Mouse (Mus musculus): ENCODE data around the gene Ms4a7.
"Not testable (repeated sequence)": the region's sequence is repeated elsewhere in the genome, so short reads cannot be mapped to it uniquely, and the experiment has no call there.

The Ms4a7 gene

DNA sequence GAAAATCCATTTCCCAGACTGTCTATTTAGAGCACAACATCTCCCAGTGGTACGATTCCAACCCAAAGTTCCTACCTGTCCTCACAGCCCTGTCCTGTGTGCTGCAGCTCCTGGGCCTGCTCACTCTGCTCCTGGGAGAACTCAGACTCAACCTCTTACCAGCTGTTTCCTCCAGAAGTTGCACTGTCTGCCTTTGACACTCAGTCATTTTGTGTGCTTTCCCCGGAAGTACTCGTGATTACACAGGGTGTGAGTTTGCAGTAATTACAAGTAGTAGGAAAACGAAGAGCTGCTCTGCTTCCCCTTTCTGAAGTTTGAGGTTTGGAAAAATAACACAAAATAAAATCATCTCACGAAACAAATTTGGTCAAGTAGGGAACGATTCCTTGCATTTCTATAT, at the start of gene Ms4a7:
Gene Ms4a7 (minus strand): TSS at position 215 of the 400 bp plus-strand sequence.
- DNase-seq, result no peak

- DNase-seq, result no peak
These were observed 40.5 kb upstream of the Ms4a7 start for GRCm38 (mm10) chr19:11376399-11376798.

- no peak for DNase-seq
These were observed 39.3 kb upstream of the Ms4a7 start, which contains the start of gene Ms4a4a for GRCm38 (mm10) chr19:11375273-11375672. Gene Ms4a4a, plus strand, starts transcription at chr19:11375523.

DNA sequence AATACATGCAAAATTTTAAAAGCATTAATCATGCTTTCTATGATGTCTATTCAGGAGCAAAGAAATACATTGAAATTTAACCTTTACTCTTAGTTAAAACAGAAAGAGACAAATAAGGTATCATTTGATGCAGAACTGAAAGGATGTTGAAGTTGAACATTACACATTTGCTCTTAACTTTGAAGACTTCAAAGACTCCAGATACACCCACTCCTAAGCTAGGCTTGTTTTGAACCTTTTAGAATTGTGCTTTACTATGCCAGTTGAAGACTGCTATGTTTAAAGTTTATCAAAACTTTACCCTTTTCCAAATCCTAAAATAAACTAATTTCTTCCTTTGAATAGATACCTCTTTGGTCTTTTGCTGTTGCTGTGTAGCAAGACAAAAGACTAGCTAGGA, 35.2 kb upstream of the Ms4a7 start:
- DNase-seq, result no peak

DNA sequence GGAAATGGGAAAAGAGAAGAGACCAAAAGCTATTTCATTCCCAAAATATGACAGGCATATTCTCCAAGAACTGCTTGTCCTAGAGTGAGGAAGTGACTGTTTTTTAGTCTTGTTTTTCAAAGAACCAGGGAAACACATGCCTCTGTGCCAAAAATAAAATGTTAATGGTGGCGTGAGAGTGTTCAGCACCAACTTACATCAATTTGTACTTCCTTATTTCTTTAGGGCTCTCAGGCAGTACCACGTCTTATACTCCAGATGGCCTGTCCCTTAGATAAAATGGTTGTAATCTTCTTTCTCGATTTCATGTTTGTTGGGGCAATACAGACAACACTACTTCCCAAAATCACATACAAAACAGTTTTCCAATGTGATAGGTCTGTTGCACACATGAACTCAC, 32.4 kb upstream of the Ms4a7 start:
- DNase-seq, result no peak

- DNase-seq, result no peak
These were observed 26.1 kb upstream of the Ms4a7 start for GRCm38 (mm10) chr19:11362002-11362401.

DNA sequence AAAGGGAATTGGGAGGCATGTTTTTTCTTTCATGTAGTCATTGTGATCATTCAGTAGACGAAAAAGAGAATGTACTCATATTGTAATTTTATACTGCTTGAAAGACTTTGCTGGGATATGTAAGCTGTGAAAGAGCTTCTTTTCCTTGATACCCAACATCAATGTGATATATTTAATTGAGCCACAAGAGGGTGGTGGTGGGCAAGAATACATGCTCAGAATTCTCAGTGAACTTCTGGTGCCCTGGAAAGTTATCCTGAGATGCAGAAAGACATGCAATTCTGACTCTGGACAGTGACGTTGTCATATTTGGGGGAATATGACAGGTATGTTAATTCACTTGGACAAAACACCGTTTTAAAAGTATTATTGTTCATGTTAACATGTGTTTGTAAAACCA, 24.2 kb upstream of the Ms4a7 start:
- DNase-seq, result no peak

DNA sequence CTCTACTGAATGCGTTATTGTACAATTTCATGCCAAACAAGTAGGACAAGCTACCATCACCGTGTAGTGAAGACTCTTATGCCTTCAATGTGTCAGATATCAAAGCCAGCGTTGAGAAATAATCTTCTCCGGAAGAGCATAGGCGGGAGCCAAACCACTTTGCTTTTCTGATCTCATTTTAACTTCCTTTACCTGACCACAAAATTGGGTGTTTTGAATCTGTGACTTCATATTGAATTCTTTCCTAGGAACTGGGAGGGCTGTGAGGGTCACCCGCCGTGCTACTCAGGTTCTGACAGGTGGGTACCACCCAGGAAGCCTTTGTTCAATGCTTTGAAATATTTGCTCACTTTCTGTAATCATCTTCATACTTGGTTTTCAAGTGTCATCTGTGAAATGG, 19.8 kb upstream of the Ms4a7 start:
- peak; percentile 21 to 51 for DNase-seq

- DNase-seq, result no peak
These were observed 15.9 kb upstream of the Ms4a7 start for GRCm38 (mm10) chr19:11351878-11352277.

DNA sequence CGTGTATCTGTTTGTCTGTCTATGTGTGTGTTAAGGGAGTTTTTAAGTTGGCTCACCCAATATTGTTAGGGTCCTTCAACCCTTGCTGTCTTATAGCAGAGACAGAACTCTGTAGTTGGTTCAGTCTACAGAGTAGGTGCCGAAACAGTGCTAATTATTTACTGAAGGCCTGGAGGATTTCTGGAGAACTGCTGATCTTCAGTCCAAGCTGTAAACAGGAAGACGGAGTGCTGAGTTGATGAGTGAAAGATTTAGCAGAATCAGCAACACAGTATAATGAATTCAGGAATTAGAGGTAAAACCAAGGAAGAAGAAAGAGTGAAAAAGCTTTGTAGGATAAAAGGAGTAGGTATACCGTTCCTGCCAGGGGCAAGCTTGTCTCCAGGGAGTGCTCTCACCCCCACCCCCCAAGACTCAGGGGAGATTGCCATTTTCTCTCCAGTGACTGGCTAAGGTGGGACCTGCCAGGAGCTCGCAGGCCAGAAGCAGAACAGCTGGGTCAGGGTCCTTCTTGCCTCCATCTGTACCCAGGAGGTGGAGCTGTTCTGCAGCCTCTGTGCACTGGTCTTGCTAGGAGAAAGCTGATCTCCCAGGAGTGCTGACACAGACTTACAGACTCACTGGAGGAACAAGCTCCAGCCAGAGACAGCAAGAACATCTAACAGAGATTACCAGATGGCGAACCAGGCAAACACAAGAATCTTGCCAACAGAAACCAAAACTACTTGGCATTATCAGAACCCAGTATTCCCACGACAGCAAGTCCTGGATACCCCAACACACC, 13.9 kb upstream of the Ms4a7 start:
- DNase-seq, result peak; percentile 17 to 23

GRCm38 (mm10) chr19:11343992-11344391, 8.0 kb upstream of the Ms4a7 start:
- DNase-seq, result no peak

- no peak for DNase-seq
These were observed 7.2 kb upstream of the Ms4a7 start for GRCm38 (mm10) chr19:11343147-11343546.

DNA sequence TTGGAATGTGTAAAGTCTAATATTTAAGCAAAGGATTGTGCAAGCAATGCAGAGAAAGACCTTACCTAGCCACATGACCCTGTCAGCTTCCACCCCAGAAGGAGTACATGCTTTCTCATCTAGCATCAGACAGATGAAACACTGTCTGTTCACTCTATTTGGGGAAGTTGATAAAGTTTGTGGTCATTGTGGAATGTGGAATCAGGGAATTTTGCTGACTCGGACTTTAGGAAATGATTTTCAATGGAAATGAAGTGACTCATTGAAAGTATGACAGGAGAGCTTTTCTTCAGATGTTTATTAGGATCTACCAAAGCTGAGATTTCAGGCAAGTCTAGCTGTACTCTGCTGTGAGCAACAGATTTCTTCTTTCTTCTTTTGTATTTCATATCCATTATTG, 14.8 kb downstream of the Ms4a7 start:
- no peak for DNase-seq

DNA sequence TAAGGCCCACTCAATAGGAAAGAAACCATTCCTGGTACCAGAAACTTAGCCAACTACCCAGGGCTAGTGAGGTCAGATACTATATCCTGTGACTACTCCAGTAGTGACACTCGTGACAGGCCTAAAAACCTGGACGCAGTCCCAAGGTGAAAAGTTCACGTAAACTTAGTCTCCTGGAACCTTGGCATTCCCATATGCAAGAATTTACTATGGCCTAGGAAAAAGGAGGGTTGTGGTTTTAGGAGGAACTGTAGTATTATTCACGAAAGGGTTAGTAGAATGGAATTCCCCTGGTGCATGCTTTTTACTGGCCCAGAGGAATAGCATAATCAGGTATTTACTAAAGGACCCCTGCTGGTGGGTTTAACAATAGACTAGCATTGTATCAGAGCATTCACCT, 19.2 kb downstream of the Ms4a7 start:
- DNase-seq, result no peak

DNA sequence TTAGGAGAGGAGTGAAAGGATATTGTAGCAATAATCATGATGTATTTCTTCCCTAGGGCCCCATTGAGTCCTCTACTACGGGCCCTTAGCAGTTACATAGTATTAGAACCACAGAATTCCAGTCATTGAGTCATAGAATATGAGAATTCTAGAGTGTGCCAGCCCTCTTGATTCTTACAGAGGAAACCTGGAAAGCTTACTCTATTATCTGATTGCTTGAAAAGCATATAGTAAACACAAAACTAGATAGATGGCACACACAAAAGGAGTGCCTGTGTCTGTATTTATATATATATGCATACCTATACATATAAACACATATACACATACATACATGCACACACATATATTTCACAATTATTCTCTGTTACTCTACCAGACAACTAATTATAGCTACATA, 21.6 kb downstream of the Ms4a7 start, which contains the start of gene Ms4a14:
Gene Ms4a14 (minus strand): TSS at position 101 of the 400 bp plus-strand sequence.
- no peak for DNase-seq

DNA sequence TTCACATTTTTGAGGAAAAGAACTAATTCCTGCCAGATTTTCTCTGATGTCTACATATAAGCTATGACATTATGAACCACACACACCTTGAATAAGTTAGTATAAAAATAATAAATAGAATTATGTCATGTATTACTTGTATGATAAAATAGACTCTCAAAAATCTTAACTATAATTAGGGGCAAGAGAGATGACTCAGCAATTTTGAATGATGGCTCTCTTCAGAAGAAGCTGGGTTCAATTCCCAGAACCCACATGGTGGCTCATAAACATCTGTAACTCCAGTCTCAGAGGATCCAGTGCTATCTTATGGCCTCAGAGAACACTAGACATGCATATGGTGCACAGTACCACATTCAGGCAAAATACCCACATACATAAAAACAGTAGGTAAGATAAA, 27.1 kb downstream of the Ms4a7 start:
- DNase-seq, result no peak

- DNase-seq, result not testable (repeated sequence)
These were observed 36.4 kb downstream of the Ms4a7 start for GRCm38 (mm10) chr19:11299529-11299928.

DNA sequence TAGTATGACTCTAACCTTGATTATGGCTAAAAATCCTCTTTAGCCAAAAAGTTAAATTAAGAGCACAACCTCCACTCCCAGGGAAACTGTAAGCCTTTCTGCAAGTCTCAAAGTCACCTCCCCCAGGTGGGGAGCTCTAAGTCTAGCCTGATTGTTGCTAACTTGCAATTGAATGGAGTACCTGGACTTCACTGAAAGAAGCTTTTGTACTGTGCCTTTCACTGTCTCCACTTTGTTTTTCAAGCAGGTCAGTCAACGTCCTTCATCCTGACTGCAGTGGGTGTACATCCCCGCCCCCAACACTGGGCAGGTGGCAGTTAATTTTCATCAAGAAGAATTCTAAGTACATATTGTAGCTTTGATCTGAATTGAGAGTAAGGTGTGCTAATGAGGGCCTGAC, 37.0 kb downstream of the Ms4a7 start:
- no peak for DNase-seq

DNA sequence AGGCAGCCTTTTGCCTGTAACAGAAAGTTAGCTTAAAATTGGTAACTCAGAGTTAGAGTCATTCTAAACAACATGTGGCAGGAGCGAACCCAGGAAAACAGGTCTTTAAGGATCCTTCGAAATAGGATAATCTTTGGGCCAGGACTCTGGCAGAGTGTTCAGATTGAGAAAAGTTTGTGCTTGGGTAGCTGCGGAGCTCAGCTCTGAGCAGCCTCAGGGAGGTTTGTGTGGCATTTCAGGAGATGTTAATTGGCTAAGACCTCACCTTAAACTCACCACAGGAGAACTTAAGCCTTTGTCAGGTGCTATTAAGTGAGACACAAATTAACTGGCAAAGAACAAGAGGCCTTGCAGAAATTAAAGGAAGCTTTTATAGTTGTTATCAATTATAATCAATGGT, 42.3 kb downstream of the Ms4a7 start:
- DNase-seq, result not testable (repeated sequence)

DNA sequence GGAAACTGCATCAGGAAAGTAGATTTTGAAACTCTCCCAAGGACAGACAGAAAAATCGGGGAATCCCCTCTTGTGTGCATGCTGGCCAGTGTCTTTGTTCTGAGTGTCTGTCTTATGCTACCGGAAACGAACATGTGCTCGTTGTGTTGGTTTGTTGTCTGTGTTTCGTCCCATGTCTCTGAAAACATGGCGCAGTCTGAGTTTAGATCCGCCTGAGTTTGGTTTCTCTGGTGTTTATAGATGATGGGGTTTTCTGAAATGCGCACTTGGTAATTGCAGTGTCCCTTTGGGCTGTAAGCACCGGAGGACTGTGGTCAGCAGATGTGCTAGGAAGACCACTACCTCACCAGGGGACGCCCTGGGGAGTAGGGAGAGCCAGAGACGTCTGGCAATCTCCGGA, 43.0 kb downstream of the Ms4a7 start:
- DNase-seq, result peak; percentile 7 to 25

GRCm38 (mm10) chr19:11283773-11284172, 52.2 kb downstream of the Ms4a7 start, which contains the start of gene Ms4a5:
Gene Ms4a5, minus strand, starts transcription at chr19:11283873.
- DNase-seq, result no peak

GRCm38 (mm10) chr19:11280223-11280622, 55.7 kb downstream of the Ms4a7 start:
- no peak for DNase-seq

- no peak for DNase-seq
These were observed 59.5 kb downstream of the Ms4a7 start for GRCm38 (mm10) chr19:11276431-11276830.
